Mouse (Mus musculus) liver, adult (tissue): ENCODE results near the gene Olfml3.

Experiments
- GATA4 ChIP-seq: IDR thresholded peaks from 2 replicates; pipeline ENCODE4 v1.6.1; 2014; ENCODE audit warnings: mild to moderate bottlenecking, low read length; ENCODE audit not compliant: insufficient replicate concordance

Gene Olfml3

GRCm38 (mm10) chr3:103756920-103757319 lies 19.1 kb upstream of the Olfml3 start:
- TF ChIP-seq GATA4, result no peak

DNA sequence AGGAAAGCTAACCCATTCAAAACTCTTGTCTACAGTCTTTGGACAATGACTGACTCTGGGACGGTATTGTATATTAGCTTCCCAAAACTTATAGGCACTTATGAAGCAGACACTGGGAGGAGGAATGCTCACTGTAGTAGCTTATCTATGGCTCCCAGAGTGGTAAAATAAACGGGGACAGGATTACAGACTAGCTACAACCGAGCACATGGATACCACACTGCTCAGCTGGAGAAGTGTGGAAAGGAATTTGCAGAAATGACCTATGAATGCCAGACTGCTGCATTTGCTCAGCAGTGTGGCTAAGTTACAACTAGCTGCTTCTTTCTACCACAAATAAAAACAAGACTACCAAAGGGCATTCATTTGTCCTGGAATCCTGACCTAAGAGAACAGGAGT lies 17.6 kb upstream of the Olfml3 start:
- no peak for TF ChIP-seq GATA4

DNA sequence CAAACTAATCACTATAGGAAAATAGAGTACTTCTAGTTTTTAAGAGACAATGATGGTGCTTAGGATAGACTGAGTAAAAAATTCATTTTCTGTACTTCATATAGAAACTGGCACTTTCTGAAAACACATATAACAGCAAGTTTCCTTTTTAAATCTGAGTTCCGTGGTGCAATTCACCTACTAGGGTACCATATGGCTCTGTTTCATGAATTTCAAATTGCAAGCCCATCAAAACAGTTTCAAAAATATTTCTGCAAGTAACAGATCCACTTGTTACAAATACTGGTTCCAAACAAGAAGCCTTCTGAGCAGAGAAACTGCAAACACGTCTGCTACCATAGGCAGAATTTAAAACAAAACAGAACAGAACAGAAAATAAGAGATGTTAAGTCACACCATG lies 13.8 kb upstream of the Olfml3 start:
- TF ChIP-seq GATA4, result no peak

DNA sequence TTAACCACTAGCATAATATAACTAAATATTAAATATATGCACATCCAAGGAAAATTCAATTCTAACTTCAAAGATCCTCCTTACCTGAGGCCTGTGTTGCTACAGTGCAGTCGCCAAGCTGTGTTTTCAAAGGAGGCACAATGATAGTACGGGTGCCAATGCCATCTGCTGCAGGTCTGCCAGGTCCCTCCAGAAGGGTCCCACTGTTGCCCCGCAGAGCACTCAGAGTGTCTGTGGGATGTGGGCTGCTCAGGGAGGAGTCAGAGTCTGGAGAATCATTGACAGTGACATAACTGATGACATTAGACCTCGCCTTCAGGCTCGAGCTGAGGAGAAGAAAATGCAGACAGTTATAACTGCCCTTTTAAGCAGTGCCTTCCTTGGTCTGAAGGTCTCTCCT lies 8.9 kb upstream of the Olfml3 start:
- no peak for TF ChIP-seq GATA4

DNA sequence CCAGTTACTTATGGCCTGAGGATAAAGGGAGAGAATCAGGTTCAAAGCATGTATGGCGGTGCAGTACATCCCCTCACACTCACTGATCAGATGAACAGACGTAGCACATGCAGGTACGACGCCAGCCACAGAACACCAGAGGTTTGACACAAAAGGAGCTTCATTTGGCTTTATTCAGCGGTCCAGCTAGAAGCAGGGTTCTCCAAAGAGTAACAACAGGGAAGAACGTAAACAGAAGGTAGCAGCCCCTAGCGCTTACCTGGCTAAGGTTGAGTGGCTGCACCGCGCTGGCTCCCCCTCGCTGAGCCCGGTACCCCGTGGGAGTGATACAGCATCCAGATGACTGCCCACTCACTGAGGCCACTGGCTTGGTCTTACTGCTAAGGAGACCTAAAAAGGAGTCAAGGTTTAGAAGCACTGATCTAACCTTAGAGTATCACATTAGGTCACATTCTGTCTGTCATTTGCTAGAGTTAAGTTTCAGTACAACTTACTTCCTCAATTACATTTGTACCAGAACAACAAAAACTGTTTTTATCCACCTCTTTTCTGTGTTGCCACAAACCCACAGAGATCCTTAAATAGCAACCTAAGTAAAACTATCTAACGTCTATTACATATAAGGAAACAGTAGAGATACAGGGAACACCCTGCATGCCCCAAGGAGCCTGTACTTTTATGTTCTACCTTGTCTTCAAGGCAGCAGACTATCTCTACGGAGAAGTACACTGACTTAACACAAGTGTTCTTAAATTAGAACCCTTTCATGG lies 7.4 kb upstream of the Olfml3 start:
- no peak for TF ChIP-seq GATA4

DNA sequence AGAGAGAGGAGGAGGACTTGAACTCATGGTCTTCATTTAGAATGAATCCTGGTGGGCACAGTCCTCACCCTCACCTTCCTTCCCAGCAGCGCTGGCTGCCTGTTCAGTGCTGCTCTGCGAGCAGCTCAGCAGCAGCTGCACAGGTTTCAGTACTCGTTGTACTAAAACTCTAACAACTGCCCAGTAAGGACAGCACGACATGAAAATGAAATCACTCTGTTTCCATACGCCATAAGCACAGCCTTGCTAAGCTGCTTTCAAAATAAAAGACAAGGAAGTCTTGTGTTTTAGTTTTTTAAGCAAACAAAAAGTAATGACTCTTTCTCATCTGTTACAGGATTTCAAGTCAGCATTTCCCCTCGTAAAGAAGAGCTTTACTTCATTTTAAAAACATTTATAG lies 5.4 kb upstream of the Olfml3 start:
- no peak for TF ChIP-seq GATA4

- TF ChIP-seq GATA4, result no peak
Observed at GRCm38 (mm10) chr3:103740342-103740741, 2.5 kb upstream of the Olfml3 start.

DNA sequence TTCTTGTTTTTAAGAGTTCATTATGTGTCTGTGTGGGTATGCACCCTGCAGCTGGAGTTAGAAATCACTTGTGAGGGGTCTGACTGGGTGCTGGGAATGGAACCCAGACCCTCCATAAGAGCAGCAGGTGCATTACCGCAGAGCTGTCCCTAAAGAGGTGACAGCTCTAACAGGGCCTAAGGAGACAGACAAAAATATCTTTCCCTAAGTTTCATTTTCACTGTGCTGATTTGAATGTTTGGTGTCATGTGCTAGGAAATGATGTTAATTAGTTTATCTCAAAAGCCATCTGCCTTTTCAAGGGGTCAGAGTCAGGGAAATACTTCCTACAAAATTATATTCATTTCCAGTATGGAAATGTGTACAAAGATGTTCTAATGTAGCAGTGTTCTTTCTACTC lies 1.5 kb upstream of the Olfml3 start, which contains the start of gene Gm10964:
Gene Gm10964, plus strand, starts transcription at position 38 of the 400 bp plus-strand sequence.
- no peak for TF ChIP-seq GATA4

DNA sequence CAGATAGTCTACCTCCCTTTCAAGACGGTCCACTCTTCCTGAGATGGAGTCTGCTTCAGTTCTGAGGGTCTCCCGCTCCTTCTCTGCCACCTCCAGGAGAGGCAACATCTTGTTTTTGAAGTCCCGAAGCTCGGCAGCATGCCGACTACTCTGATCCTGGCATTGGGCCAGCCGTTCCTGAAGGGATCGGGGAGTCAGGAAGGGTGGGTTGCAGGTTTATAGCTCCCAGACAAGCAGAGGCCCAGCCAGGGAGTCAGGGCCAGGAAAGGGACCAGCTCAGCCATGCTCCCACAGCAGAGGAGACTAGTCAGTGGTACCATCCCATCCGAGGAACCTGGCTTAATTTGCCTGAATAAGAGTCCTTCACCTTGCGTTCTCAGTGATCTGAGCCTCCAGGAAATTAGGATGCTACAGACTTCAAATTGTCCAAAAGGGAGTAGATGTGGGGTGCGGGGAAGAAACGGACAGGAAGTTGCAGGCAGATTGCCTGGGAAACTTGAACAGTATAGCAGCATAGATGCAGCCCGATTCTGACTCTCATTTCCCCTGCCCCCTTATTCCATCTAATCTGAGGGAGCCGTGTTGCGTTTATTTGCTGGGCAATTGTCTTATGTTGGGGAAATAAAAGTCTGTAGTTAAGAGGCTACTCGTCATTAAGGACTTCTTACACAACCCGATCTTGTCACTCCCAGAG lies 593 bp downstream of the Olfml3 start:
- no peak for TF ChIP-seq GATA4

DNA sequence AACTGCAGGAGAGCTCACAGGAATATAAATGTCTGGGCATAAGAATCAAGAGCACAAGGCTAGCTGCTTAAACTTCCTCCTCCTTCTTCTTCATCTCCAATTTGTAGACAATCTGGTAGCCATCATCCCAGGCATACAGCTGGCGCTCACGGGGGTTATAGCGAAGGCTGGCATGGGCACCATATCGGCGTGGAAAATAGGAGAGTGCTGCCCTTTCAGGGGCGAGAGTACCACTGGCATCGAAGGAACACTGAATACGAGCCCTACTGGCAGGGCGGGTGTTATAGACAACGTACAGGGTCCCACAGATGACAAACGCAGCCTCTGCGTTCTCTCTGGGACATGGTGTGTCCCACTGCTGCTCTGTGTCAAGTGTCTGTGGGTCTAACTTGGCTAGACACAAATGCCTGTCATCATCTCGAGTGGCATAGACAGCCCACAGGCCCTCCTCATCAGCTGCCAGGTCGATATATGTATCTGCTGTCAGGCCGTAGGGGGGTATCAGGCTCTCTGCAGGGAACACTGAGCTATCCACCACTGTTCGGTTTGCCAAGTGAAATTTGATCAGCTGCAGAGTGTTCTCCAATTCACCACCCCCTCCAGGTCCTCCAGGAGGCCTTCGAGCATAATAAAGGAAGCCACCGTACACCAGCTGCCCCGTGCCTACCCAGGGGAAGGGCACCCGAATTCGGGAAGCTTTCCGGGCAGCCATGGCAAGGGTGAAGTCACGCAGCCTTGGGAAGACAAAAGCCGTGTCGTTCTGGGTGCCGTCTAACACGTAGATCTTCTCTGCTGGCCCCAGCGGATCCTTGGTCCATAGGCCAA lies 1.8 kb downstream of the Olfml3 start:
- no peak for TF ChIP-seq GATA4

GRCm38 (mm10) chr3:103734696-103735519 lies 2.9 kb downstream of the Olfml3 start:
- TF ChIP-seq GATA4, result no peak

GRCm38 (mm10) chr3:103733799-103734695 lies 3.8 kb downstream of the Olfml3 start:
- no peak for TF ChIP-seq GATA4

DNA sequence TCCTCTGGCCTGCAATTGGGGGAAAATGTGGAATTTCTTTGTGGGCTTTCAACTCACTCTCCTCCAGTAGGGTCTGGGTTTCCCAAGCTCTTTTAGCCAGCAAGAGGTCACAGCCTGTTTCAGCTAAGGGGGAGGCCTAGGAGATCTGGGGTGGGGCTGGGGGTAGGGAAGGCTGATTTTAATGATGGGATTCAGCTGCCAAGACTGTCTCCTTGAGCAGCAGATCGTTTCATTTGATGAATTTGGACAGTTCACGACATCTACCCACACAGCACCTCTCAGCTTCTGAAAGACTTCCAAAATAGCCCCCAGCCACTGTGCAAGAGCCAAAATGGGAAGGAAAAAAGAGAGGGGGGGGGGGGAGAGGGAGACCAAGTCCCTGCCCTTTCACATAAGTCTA lies 4.6 kb downstream of the Olfml3 start:
- no peak for TF ChIP-seq GATA4

DNA sequence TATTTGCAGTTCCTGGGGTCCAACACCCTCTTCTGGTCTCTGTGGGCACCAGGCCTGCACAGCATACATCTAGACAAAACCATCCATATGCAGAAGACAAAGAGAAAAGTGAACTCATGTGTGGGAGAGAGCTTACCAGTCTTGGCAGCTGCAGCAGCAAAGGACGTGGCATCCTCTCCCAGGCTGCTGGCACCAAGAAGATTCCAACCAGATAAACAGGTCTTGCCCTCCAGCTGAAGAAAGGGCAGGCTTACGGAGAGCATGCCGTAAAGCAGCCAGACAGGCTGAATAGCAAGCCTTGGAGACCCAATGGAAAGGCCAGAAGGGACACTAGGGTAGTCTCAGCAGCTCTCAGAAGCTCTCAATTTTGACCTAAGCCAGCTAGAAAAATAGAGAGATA lies 5.7 kb downstream of the Olfml3 start:
- no peak for TF ChIP-seq GATA4

DNA sequence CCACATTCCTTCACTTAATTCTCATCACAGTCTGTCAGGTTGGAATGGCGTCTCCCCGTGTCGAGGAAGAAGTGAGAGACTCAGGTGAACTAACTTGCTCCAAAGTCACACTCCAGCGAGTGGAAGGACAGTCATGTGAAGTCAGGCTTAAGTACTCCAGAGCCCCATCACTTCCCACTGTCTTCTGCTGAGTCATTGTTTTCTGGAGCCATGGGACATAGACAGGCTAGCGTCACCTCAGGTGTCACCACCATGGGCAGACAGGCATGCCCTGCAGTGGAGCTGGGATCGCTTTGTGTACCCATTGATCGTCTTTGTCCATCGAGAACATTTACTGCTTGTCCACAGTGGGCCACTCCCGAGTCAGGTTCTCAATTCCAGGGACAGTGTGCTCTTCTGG lies 8.0 kb downstream of the Olfml3 start:
- no peak for TF ChIP-seq GATA4
